Mouse (Mus musculus) liver, adult 2 months (tissue): ENCODE results near the gene Zfp873. TPM values are rescaled to one million over a fixed set of nuclear protein-coding genes. Genes with fewer than 3 reads are reported as not detected.

ENCODE experiments used
- polyA plus RNA-seq: library from polyadenylated mRNA; depleted of rRNA; stranded (reverse); fragments of >200 nt; gene quantifications from 2 replicates; pipeline ENCODE4 v1.2.3, GENCODE M21; 2012; rRNA removed
- total RNA-seq: library from RNA; depleted of rRNA; stranded (reverse); fragments of >200 nt; gene quantifications from 2 replicates; pipeline ENCODE4 v1.2.3, GENCODE M21; 2014; rRNA removed

Gene Zfp873
- total and polyA plus RNA-seq, 2 experiments: 1.2 to 4.1 TPM

Other genes starting within 250 kb of the Zfp873 start
- gene Gm4767, start 235.9 kb upstream of the Zfp873 start, total RNA-seq: not detected in 2 replicates
- not detected in 2 replicates for gene Gm4767, start 235.9 kb upstream of the Zfp873 start, polyA plus RNA-seq
- gene Gm32687, start 184.2 kb upstream of the Zfp873 start, total RNA-seq: 2.1 and 3.5 TPM in 2 replicates
- gene Gm32687, start 184.2 kb upstream of the Zfp873 start, polyA plus RNA-seq: 0.15 and 0.36 TPM in 2 replicates
- 0.13 and 0.55 TPM in 2 replicates for gene Zfp781, start 117.6 kb upstream of the Zfp873 start, total RNA-seq
- gene Zfp781, start 117.6 kb upstream of the Zfp873 start, polyA plus RNA-seq: 0.07 and 0.09 TPM in 2 replicates
- gene BC024063, start 35.2 kb downstream of the Zfp873 start, total RNA-seq: 0.87 and 1.3 TPM in 2 replicates
- 0.06 TPM in 1 of 2 replicates, not detected in the other for gene BC024063, start 35.2 kb downstream of the Zfp873 start, polyA plus RNA-seq
- gene AU041133, start 79.9 kb downstream of the Zfp873 start, total RNA-seq: 2.6 and 3.4 TPM in 2 replicates
- 0.22 and 0.37 TPM in 2 replicates for gene AU041133, start 79.9 kb downstream of the Zfp873 start, polyA plus RNA-seq
- 4.1 and 7.1 TPM in 2 replicates for gene Zfp938, start 193.2 kb downstream of the Zfp873 start, total RNA-seq
- 0.59 and 0.76 TPM in 2 replicates for gene Zfp938, start 193.2 kb downstream of the Zfp873 start, polyA plus RNA-seq